Mouse (Mus musculus) thymus, postnatal 0 days (tissue): Measurements from ENCODE around the gene Cd320. TPM values are rescaled to one million over a fixed set of nuclear protein-coding genes. Genes with fewer than 3 reads are reported as not detected.
A peak's percentile ranks its signal among the peaks of the same experiment; 100 is the strongest.
"Not testable (repeated sequence)": the region's sequence is repeated elsewhere in the genome, so short reads cannot be mapped to it uniquely, and the experiment has no call there.

Source experiments
- DNase-seq: peaks from one replicate; pipeline ENCODE4 v3.0.0-alpha.2; 2015; ENCODE audit warnings: low spot score
- polyA plus RNA-seq: library from polyadenylated mRNA; unstranded; fragments of >200 nt; fragmentation: Nextera tagmentation; extraction: Ambion mirVana; gene quantifications from 2 replicates; pipeline ENCODE4 v1.2.1, GENCODE M21; 2015

Gene Cd320
- polyA plus RNA-seq, 1 experiment from 2014 or later = 35.2 TPM

- DNase-seq = not testable (repeated sequence)
These were observed 17.9 kb upstream of the Cd320 start for GRCm38 (mm10) chr17:33824997-33825330.

DNA sequence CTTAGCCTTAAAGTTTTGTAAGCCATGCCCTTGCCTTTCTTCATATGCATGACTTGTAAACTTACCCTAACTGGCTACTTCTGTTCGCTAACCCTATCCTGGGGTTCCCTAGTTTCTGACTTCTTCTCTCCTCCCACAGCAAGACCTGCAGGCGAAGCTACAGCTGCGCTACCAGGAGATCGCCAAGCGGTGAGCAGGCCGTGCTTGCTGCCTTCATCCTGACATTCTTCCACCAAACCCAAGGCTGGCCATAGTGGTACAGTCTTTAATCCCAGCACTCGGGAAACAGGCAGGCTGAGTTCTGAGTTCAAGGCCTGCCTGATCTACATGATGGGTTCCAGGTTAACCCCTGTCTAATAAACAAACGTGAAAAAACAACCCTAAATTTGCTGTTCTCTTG is 17.4 kb upstream of the Cd320 start:
- no peak for DNase-seq

- DNase-seq = peak; percentile 82
These were observed 16.0 kb upstream of the Cd320 start for GRCm38 (mm10) chr17:33826850-33827249.

- DNase-seq = no peak
These were observed 14.0 kb upstream of the Cd320 start for GRCm38 (mm10) chr17:33828892-33829291.

- DNase-seq = no peak
These were observed 13.3 kb upstream of the Cd320 start for GRCm38 (mm10) chr17:33829561-33829960.

DNA sequence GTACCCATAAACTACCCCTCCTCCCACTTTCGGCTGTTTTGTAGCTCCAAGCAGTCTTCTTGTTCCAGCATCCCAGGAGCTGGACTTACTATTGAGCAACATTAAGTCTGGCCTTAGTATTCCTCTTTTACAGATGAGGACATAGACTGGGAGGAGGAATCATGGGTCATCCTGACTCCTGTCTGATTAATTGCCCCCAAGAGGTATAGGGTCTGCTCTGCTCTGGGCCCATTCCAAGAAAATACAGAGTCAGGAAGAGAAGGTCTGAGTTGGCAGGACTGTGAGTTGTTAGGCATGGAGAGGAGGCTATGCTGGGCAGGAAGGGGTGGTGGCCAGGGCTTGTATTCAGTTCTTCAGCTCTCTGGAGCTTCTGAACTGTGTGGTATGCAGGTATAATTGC is 1.3 kb downstream of the Cd320 start:
- DNase-seq = no peak

GRCm38 (mm10) chr17:33848139-33848538 is 5.2 kb downstream of the Cd320 start:
- DNase-seq = no peak

DNA sequence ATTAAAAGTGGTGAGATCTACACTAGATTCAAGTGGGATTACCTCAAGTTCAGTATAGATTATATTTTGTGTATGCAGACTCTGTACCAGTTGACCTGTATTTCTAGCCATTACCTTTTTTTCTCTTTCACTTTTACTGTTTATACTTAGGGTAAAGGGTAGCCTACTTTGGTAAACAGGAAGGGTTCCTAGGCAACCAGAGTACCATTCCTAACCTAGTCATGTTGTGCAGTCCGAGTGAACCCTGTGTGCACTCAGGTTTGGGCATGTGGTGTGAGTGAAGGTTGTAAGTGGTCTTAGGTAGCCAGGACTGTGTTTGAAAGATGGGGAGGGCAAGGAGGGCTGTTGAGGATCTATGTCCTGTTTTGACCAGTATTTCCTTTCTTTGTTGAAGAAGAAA is 8.4 kb downstream of the Cd320 start:
- DNase-seq = no peak

GRCm38 (mm10) chr17:33857816-33858215 is 14.9 kb downstream of the Cd320 start:
- no peak for DNase-seq

- peak; percentile 83 for DNase-seq
These were observed 22.6 kb downstream of the Cd320 start for GRCm38 (mm10) chr17:33865330-33866030.

DNA sequence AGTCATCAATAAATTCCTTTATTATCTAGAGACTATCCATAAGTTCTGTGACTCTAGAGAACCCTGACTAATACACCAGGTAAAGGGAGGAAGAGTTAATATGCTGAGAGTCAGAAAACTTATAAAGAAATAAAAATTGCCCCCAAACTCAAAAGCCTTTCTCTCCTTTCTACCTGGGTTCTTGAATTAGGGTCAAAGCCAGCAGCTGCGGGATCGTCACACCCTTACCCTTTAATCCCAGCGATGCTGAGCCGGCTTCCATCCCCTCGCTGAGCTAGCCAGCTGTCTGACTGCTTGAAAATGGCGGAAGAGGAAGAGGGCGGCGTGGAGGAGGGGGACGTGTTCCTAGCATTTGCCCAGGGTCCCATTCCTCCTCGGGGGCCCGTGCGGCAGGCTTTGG is 30.6 kb downstream of the Cd320 start, which contains the start of gene Gm7029:
Gene Gm7029 (plus strand): TSS at position 301 of the 400 bp plus-strand sequence.
- DNase-seq = not testable (repeated sequence)

- DNase-seq = no peak
These were observed 31.5 kb downstream of the Cd320 start for GRCm38 (mm10) chr17:33874411-33874810.

DNA sequence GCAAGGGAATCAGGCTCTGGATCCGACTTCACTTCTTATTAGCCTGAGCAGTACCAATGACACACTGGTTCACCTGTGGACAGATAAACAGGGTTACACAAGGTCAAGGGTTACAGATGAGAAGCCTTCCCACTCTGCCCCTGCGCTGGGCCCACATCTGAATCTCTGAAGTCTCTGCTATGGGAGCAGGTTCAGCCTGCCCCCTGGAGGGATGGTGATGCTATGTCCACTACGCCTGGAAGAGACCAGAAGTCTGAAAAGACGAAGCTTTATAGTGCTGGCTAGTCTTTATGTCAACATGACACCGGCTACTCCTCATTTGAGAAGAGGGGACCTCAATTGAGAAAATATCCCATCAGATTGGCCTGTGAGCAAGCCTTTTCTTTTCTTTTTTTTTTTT is 32.9 kb downstream of the Cd320 start:
- not testable (repeated sequence) for DNase-seq

GRCm38 (mm10) chr17:33884320-33884719 is 41.4 kb downstream of the Cd320 start:
- DNase-seq = not testable (repeated sequence)

DNA sequence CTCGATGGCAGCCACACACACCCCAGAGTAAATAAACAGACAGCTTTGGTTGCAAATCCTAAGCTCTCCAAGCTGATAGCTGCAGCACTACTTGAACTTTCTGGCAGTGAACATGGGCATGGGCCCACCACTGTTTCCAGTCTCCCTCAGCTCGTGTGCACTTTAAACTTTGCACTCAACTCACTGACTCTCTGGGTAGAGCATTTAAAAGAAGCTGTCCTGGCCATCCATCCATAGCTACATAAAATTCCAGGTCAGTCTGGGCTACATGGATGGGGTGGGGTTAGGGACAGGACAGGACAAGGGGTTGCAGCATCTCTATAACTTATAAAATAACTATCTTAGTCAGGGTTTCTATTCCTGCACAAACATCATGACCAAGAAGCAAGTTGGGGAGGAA is 44.9 kb downstream of the Cd320 start:
- not testable (repeated sequence) for DNase-seq

GRCm38 (mm10) chr17:33888230-33888629 is 45.3 kb downstream of the Cd320 start:
- DNase-seq = not testable (repeated sequence)

GRCm38 (mm10) chr17:33889941-33890532 is 47.1 kb downstream of the Cd320 start:
- peak; percentile 2 for DNase-seq

- DNase-seq = peak; percentile 100
These were observed 47.7 kb downstream of the Cd320 start, which contains the start of gene Kifc1 for GRCm38 (mm10) chr17:33890533-33891059. TSS of gene Kifc1 (minus strand) at chr17:33890661.

DNA sequence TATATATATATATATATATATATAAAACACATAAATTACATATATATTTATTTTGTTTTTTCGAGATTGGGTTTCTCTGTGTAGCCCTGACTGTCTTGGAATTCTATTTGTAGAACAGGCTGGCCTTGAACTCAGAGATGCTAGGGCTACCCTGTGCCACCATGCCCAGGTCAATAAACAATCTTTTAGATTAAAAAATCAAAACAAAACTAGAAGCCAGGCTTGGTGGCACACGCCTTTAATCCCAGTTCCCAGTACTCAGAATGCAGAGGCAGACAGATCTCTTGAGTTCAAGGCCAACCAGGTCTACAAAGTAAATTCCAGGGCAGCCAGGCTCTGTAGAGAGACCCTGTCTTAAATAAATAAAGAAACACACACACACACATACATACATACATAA is 48.5 kb downstream of the Cd320 start:
- DNase-seq = no peak

GRCm38 (mm10) chr17:33891892-33892291 is 49.0 kb downstream of the Cd320 start:
- DNase-seq = not testable (repeated sequence)

- DNase-seq = no peak
These were observed 49.5 kb downstream of the Cd320 start for GRCm38 (mm10) chr17:33892429-33892828.

DNA sequence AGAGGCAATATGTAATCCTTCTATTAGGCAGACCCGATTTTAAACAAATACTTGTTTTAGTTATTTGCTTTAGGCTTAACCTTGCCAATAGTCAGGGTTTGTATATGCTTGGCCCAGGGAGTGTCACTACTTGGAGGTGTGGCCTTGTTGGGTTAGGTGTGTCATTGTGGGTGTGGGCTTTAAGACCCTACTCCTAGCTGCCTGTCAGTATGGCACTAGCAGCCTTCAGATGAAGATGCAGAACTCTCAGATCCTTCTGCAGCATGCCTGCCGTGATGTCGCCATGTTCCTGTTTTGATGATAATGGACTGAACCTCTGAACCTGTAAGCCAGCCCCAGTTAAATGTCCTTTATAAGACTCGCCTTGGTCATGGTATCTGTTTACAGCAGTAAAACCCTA is 50.1 kb downstream of the Cd320 start:
- DNase-seq = not testable (repeated sequence)
